Mouse (Mus musculus) c-Kit-positive CD71-positive TER-119-negative erythroid progenitor cells, embryonic 14.5 days (primary cell): ENCODE data around the gene Kif26a.

Experiments
- DNase-seq: peaks from one replicate; pipeline ENCODE4 v3.0.0-alpha.2; 2013; ENCODE audit warnings: low read depth

Kif26a gene

GRCm38 (mm10) chr12:112164840-112165219 lies 18.8 kb downstream of the Kif26a start:
- no peak for DNase-seq

- DNase-seq = no peak
Measured at GRCm38 (mm10) chr12:112169240-112169639, 23.2 kb downstream of the Kif26a start.

- no peak for DNase-seq
Measured at GRCm38 (mm10) chr12:112170671-112171574, 24.9 kb downstream of the Kif26a start.

- DNase-seq = no peak
Measured at GRCm38 (mm10) chr12:112171657-112172056, 25.6 kb downstream of the Kif26a start.

GRCm38 (mm10) chr12:112172214-112172613 lies 26.2 kb downstream of the Kif26a start:
- DNase-seq = no peak

GRCm38 (mm10) chr12:112177679-112178078 lies 31.7 kb downstream of the Kif26a start:
- DNase-seq = no peak

GRCm38 (mm10) chr12:112179687-112180086 lies 33.7 kb downstream of the Kif26a start:
- DNase-seq = no peak

GRCm38 (mm10) chr12:112181921-112182608 lies 36.1 kb downstream of the Kif26a start:
- DNase-seq = no peak

GRCm38 (mm10) chr12:112182609-112182955 lies 36.6 kb downstream of the Kif26a start:
- DNase-seq = no peak

GRCm38 (mm10) chr12:112183675-112184074 lies 37.7 kb downstream of the Kif26a start:
- no peak for DNase-seq

- no peak for DNase-seq
Measured at GRCm38 (mm10) chr12:112184390-112184789, 38.4 kb downstream of the Kif26a start.

- DNase-seq = no peak
Measured at GRCm38 (mm10) chr12:112186899-112187298, 40.9 kb downstream of the Kif26a start.

- no peak for DNase-seq
Measured at GRCm38 (mm10) chr12:112191753-112192152, 45.7 kb downstream of the Kif26a start.

- DNase-seq = no peak
Measured at GRCm38 (mm10) chr12:112195019-112195418, 49.0 kb downstream of the Kif26a start.

- DNase-seq = no peak
Measured at GRCm38 (mm10) chr12:112196562-112196961, 50.6 kb downstream of the Kif26a start.

GRCm38 (mm10) chr12:112199363-112199762 lies 53.4 kb downstream of the Kif26a start:
- no peak for DNase-seq

- no peak for DNase-seq
Measured at GRCm38 (mm10) chr12:112200045-112200444, 54.0 kb downstream of the Kif26a start.

GRCm38 (mm10) chr12:112207163-112207562 lies 61.2 kb downstream of the Kif26a start:
- DNase-seq = no peak

GRCm38 (mm10) chr12:112207734-112208133 lies 61.7 kb downstream of the Kif26a start:
- DNase-seq = no peak

GRCm38 (mm10) chr12:112210622-112211021 lies 64.6 kb downstream of the Kif26a start:
- DNase-seq = no peak

GRCm38 (mm10) chr12:112214441-112214857 lies 68.4 kb downstream of the Kif26a start:
- DNase-seq = no peak

- no peak for DNase-seq
Measured at GRCm38 (mm10) chr12:112215545-112215944, 69.5 kb downstream of the Kif26a start.

- DNase-seq = no peak
Measured at GRCm38 (mm10) chr12:112217021-112217420, 71.0 kb downstream of the Kif26a start.
